Mouse (Mus musculus) right cerebral cortex, postnatal 4 days (tissue): Measurements from ENCODE around the gene Litaf.

Experiments
- DNase-seq: peaks from one replicate; pipeline ENCODE4 v3.0.0-alpha.2; 2022

The Litaf gene

GRCm38 (mm10) chr16:11066029-11066832 lies at the start of gene Litaf:
Gene Litaf (minus strand): TSS chr16:11066157.
- peak; percentile 98 for DNase-seq

GRCm38 (mm10) chr16:11109198-11109740 lies 43.3 kb upstream of the Litaf start:
- no peak for DNase-seq

GRCm38 (mm10) chr16:11104905-11105304 lies 38.9 kb upstream of the Litaf start:
- DNase-seq = no peak

GRCm38 (mm10) chr16:11097301-11097700 lies 31.3 kb upstream of the Litaf start:
- DNase-seq = no peak

GRCm38 (mm10) chr16:11093717-11094386 lies 27.9 kb upstream of the Litaf start:
- no peak for DNase-seq

GRCm38 (mm10) chr16:11092523-11092922 lies 26.6 kb upstream of the Litaf start:
- no peak for DNase-seq

GRCm38 (mm10) chr16:11092061-11092460 lies 26.1 kb upstream of the Litaf start:
- no peak for DNase-seq

GRCm38 (mm10) chr16:11090836-11091570 lies 25.0 kb upstream of the Litaf start:
- DNase-seq = no peak

- DNase-seq = no peak
Observed at GRCm38 (mm10) chr16:11086856-11087588, 21.1 kb upstream of the Litaf start.

GRCm38 (mm10) chr16:11086299-11086698 lies 20.3 kb upstream of the Litaf start:
- no peak for DNase-seq

- no peak for DNase-seq
Observed at GRCm38 (mm10) chr16:11084181-11084580, 18.2 kb upstream of the Litaf start.

GRCm38 (mm10) chr16:11078216-11078869 lies 12.4 kb upstream of the Litaf start:
- no peak for DNase-seq

- no peak for DNase-seq
Observed at GRCm38 (mm10) chr16:11077601-11078201, 11.7 kb upstream of the Litaf start.

- no peak for DNase-seq
Observed at GRCm38 (mm10) chr16:11073060-11073459, 7.1 kb upstream of the Litaf start.

- no peak for DNase-seq
Observed at GRCm38 (mm10) chr16:11072454-11072853, 6.5 kb upstream of the Litaf start.

- DNase-seq = no peak
Observed at GRCm38 (mm10) chr16:11071887-11072286, 5.9 kb upstream of the Litaf start.

GRCm38 (mm10) chr16:11071176-11071575 lies 5.2 kb upstream of the Litaf start:
- no peak for DNase-seq

- DNase-seq = no peak
Observed at GRCm38 (mm10) chr16:11069710-11070420, 3.9 kb upstream of the Litaf start.

GRCm38 (mm10) chr16:11069271-11069670 lies 3.3 kb upstream of the Litaf start:
- no peak for DNase-seq

GRCm38 (mm10) chr16:11068666-11069065 lies 2.7 kb upstream of the Litaf start:
- no peak for DNase-seq

GRCm38 (mm10) chr16:11066833-11067191 lies 855 bp upstream of the Litaf start:
- DNase-seq = peak; percentile 74
